Mouse (Mus musculus) intestine, embryonic 15.5 days (tissue): ENCODE measurements around the gene Slc9a1. TPM values are rescaled to one million over a fixed set of nuclear protein-coding genes. Genes with fewer than 3 reads are reported as not detected.

Experiments
- ATAC-seq: fragments of 200-750 bp; cut with Nextera tagmentation; 2 replicates; pipeline ENCODE4 v1.8.0; 2017; ENCODE audit warnings: moderate TSS enrichment, moderate library complexity
- H3K27ac ChIP-seq: fragments of 300-500 bp; sonication (generic); 2 replicates; pipeline ENCODE4 v1.5.1; 2015; ENCODE audit warnings: mild to moderate bottlenecking, inconsistent platforms
- H3K27me3 ChIP-seq: fragments of 300-500 bp; sonication (generic); replicated peaks from 2 replicates; pipeline ENCODE4 v1.6.1; 2015; ENCODE audit warnings: inconsistent platforms
- H3K36me3 ChIP-seq: fragments of 300-500 bp; sonication (generic); 2 replicates; pipeline ENCODE4 v1.6.1; 2015; ENCODE audit warnings: inconsistent platforms
- H3K4me1 ChIP-seq: fragments of 300-500 bp; sonication (generic); replicated peaks from 2 replicates; pipeline ENCODE4 v1.6.1; 2015; ENCODE audit warnings: inconsistent platforms
- H3K4me2 ChIP-seq: fragments of 300-500 bp; sonication (generic); replicated peaks from 2 replicates; pipeline ENCODE4 v1.6.1; 2015; ENCODE audit warnings: mild to moderate bottlenecking, inconsistent platforms
- H3K4me3 ChIP-seq: fragments of 300-500 bp; sonication (generic); replicated peaks from 2 replicates; pipeline ENCODE4 v1.5.1; 2015; ENCODE audit warnings: inconsistent platforms
- H3K9ac ChIP-seq: fragments of 300-500 bp; sonication (generic); 2 replicates; pipeline ENCODE4 v1.6.1; 2015; ENCODE audit warnings: inconsistent platforms
- H3K9me3 ChIP-seq: fragments of 300-500 bp; sonication (generic); 2 replicates; pipeline ENCODE4 v1.6.1; 2016; ENCODE audit warnings: inconsistent platforms
- WGBS: fragments of 180-500 bp; shearing (Covaris S2); methylation state at CpG from one replicate; pipeline ENCODE4 v1.1.7; 2015; 5-methylcytosine and 5-hydroxymethylcytosine counted together
- polyA plus RNA-seq: library from polyadenylated mRNA; unstranded; fragments of >200 nt; fragmentation: Nextera tagmentation; extraction: Ambion mirVana; gene quantifications from 2 replicates; pipeline ENCODE4 v1.2.1, GENCODE M21; 2015

Gene Slc9a1
- polyA plus RNA-seq, result 8.5 and 9.3 TPM in 2 replicates

- peaks cover 37% of the 10 kb centered on the region for H3K4me1 ChIP-seq
- no peaks in the 10 kb centered on the region for H3K9me3 ChIP-seq
- peak within 1 kb of the TSS; percentile 75 for H3K4me2 ChIP-seq
- peak; percentile 95 for ATAC-seq
- H3K9ac ChIP-seq, result peak within 1 kb of the TSS; percentile 90
- H3K27ac ChIP-seq, result peak within 1 kb of the TSS; percentile 89
- peak within 1 kb of the TSS; percentile 91 for H3K4me3 ChIP-seq
- WGBS, result under 1% methylated on average over 40 of the region's 40 CpGs
- H3K27me3 ChIP-seq, result no peaks in the 10 kb centered on the region
- no peaks in the 10 kb centered on the region for H3K36me3 ChIP-seq
Observed at GRCm38 (mm10) chr4:133369553-133370297, at the start of gene Slc9a1. Slc9a1 (plus strand) TSS chr4:133369706.

- Histone ChIP-seq H3K36me3 (no peaks in the 10 kb centered on the region), H3K4me1 (0 out of 2 replicates have a peak, but pooled peaks cover 8% of the 10 kb centered on the region), H3K27me3 (no peaks in the 10 kb centered on the region), H3K9me3 (no peaks in the 10 kb centered on the region), H3K9ac (no peak overlapping the region), H3K27ac (no peak overlapping the region), H3K4me3 (no peak overlapping the region), H3K4me2 (no peak overlapping the region)
- 60% methylated on average over 7 of the region's 7 CpGs for WGBS
- ATAC-seq, result no peak
Observed at GRCm38 (mm10) chr4:133328129-133328528, 41.4 kb upstream of the Slc9a1 start.

GRCm38 (mm10) chr4:133330296-133330695 is 39.2 kb upstream of the Slc9a1 start:
- no peaks in the 10 kb centered on the region for H3K27me3 ChIP-seq
- no peak for ATAC-seq
- no peak overlapping the region for H3K9ac ChIP-seq
- 78% methylated on average over 4 of the region's 4 CpGs for WGBS
- H3K36me3 ChIP-seq, result 0 out of 2 replicates have a peak, but pooled peaks cover under 1% of the 10 kb centered on the region
- H3K4me1 ChIP-seq, result peaks cover 13% of the 10 kb centered on the region; the same call in 1 of the 2 replicates
- no peak overlapping the region for H3K27ac ChIP-seq
- H3K4me3 ChIP-seq, result no peak overlapping the region
- H3K4me2 ChIP-seq, result no peak overlapping the region
- no peaks in the 10 kb centered on the region for H3K9me3 ChIP-seq

GRCm38 (mm10) chr4:133333306-133333705 is 36.2 kb upstream of the Slc9a1 start:
- no peak overlapping the region for H3K9ac ChIP-seq
- H3K27me3 ChIP-seq, result no peaks in the 10 kb centered on the region
- H3K36me3 ChIP-seq, result 0 out of 2 replicates have a peak, but pooled peaks cover 4% of the 10 kb centered on the region
- H3K27ac ChIP-seq, result no peak overlapping the region
- H3K9me3 ChIP-seq, result no peaks in the 10 kb centered on the region
- no peak overlapping the region for H3K4me3 ChIP-seq
- no peak overlapping the region for H3K4me2 ChIP-seq
- no peak for ATAC-seq
- 57% methylated on average over 6 of the region's 6 CpGs for WGBS
- H3K4me1 ChIP-seq, result peaks cover 8% of the 10 kb centered on the region; the same call in 1 of the 2 replicates

- H3K27me3 ChIP-seq, result no peaks in the 10 kb centered on the region
- H3K4me3 ChIP-seq, result peak overlapping the region; percentile 93
- ATAC-seq, result no peak
- H3K36me3 ChIP-seq, result 0 out of 2 replicates have a peak, but pooled peaks cover 4% of the 10 kb centered on the region
- H3K4me2 ChIP-seq, result peak overlapping the region; percentile 83
- H3K9ac ChIP-seq, result peak overlapping the region; percentile 82
- H3K4me1 ChIP-seq, result peaks cover 10% of the 10 kb centered on the region; the same call in 1 of the 2 replicates
- no peaks in the 10 kb centered on the region for H3K9me3 ChIP-seq
- no peak overlapping the region for H3K27ac ChIP-seq
- 9% methylated on average over 14 of the region's 14 CpGs for WGBS
Observed at GRCm38 (mm10) chr4:133337833-133338520, 31.5 kb upstream of the Slc9a1 start.

GRCm38 (mm10) chr4:133338521-133339095 is 30.9 kb upstream of the Slc9a1 start:
- WGBS, result under 1% methylated on average over 39 of the region's 39 CpGs
- Histone ChIP-seq H3K9ac (peak overlapping the region; percentile 82), H3K27ac (peak overlapping the region; percentile 75), H3K4me1 (0 out of 2 replicates have a peak, but pooled peaks cover 4% of the 10 kb centered on the region), H3K9me3 (no peaks in the 10 kb centered on the region), H3K27me3 (no peaks in the 10 kb centered on the region), H3K4me3 (peak overlapping the region; percentile 93), H3K4me2 (peak overlapping the region; percentile 83), H3K36me3 (0 out of 2 replicates have a peak, but pooled peaks cover 4% of the 10 kb centered on the region)
- no peak; the same call in 1 of the 2 replicates for ATAC-seq

- no peaks in the 10 kb centered on the region for H3K27me3 ChIP-seq
- ATAC-seq, result peak; percentile 97
- under 1% methylated on average over 57 of the region's 60 CpGs for WGBS
- H3K36me3 ChIP-seq, result 0 out of 2 replicates have a peak, but pooled peaks cover 4% of the 10 kb centered on the region
- peak overlapping the region; percentile 75 for H3K27ac ChIP-seq
- peak overlapping the region; percentile 83 for H3K4me2 ChIP-seq
- H3K9me3 ChIP-seq, result no peaks in the 10 kb centered on the region
- H3K4me1 ChIP-seq, result 0 out of 2 replicates have a peak, but pooled peaks cover 4% of the 10 kb centered on the region
- H3K4me3 ChIP-seq, result peak overlapping the region; percentile 93
- peak overlapping the region; percentile 82 for H3K9ac ChIP-seq
Observed at GRCm38 (mm10) chr4:133339148-133339749, 30.3 kb upstream of the Slc9a1 start.

GRCm38 (mm10) chr4:133340217-133340616 is 29.3 kb upstream of the Slc9a1 start:
- Histone ChIP-seq H3K9me3 (no peaks in the 10 kb centered on the region), H3K9ac (no peak overlapping the region), H3K27me3 (no peaks in the 10 kb centered on the region), H3K4me2 (no peak overlapping the region), H3K4me3 (no peak overlapping the region), H3K36me3 (0 out of 2 replicates have a peak, but pooled peaks cover 4% of the 10 kb centered on the region), H3K27ac (no peak overlapping the region), H3K4me1 (0 out of 2 replicates have a peak, but pooled peaks cover 4% of the 10 kb centered on the region)
- no peak for ATAC-seq
- WGBS, result 77% methylated on average over 2 of the region's 2 CpGs

GRCm38 (mm10) chr4:133344112-133344511 is 25.4 kb upstream of the Slc9a1 start:
- H3K9ac ChIP-seq, result no peak overlapping the region
- H3K36me3 ChIP-seq, result no peaks in the 10 kb centered on the region
- no peaks in the 10 kb centered on the region for H3K9me3 ChIP-seq
- no peak overlapping the region for H3K4me2 ChIP-seq
- H3K4me1 ChIP-seq, result 0 out of 2 replicates have a peak, but pooled peaks cover 4% of the 10 kb centered on the region
- H3K4me3 ChIP-seq, result no peak overlapping the region
- H3K27ac ChIP-seq, result no peak overlapping the region
- WGBS, result 9% methylated on average over 4 of the region's 4 CpGs
- ATAC-seq, result no peak
- no peaks in the 10 kb centered on the region for H3K27me3 ChIP-seq

GRCm38 (mm10) chr4:133345702-133346101 is 23.8 kb upstream of the Slc9a1 start:
- Histone ChIP-seq H3K4me2 (no peak overlapping the region), H3K9me3 (no peaks in the 10 kb centered on the region), H3K27ac (no peak overlapping the region), H3K4me3 (no peak overlapping the region), H3K4me1 (no peaks in the 10 kb centered on the region), H3K9ac (no peak overlapping the region), H3K36me3 (no peaks in the 10 kb centered on the region), H3K27me3 (no peaks in the 10 kb centered on the region)
- no peak for ATAC-seq
- WGBS, result 83% methylated on average over 6 of the region's 6 CpGs

GRCm38 (mm10) chr4:133346577-133346976 is 22.9 kb upstream of the Slc9a1 start:
- no peak overlapping the region for H3K4me2 ChIP-seq
- WGBS, result 76% methylated on average over 4 of the region's 4 CpGs
- H3K36me3 ChIP-seq, result no peaks in the 10 kb centered on the region
- no peak overlapping the region for H3K4me3 ChIP-seq
- no peaks in the 10 kb centered on the region for H3K9me3 ChIP-seq
- no peaks in the 10 kb centered on the region for H3K27me3 ChIP-seq
- no peak overlapping the region for H3K9ac ChIP-seq
- no peaks in the 10 kb centered on the region for H3K4me1 ChIP-seq
- no peak for ATAC-seq
- no peak overlapping the region for H3K27ac ChIP-seq
